Mouse (Mus musculus) lung, embryonic 14.5 days (tissue): ENCODE measurements around the gene Nek10. TPM values are rescaled to one million over a fixed set of nuclear protein-coding genes. Genes with fewer than 3 reads are reported as not detected.
"Not testable (repeated sequence)": the region's sequence is repeated elsewhere in the genome, so short reads cannot be mapped to it uniquely, and the experiment has no call there.

Source experiments
- ATAC-seq: fragments of 200-750 bp; cut with Nextera tagmentation; 2 replicates; pipeline ENCODE4 v1.8.0; 2017; ENCODE audit warnings: mild to moderate bottlenecking, moderate TSS enrichment, moderate library complexity; ENCODE audit not compliant: insufficient read depth
- DNase-seq: peaks from one replicate; pipeline ENCODE4 v3.0.0-alpha.2; 2015
- H3K27ac ChIP-seq: fragments of 300-500 bp; sonication (generic); 2 replicates; pipeline ENCODE4 v1.5.1; 2014; ENCODE audit warnings: low read depth, mild to moderate bottlenecking, moderate library complexity
- H3K27me3 ChIP-seq: fragments of 300-500 bp; sonication (generic); 2 replicates; pipeline ENCODE4 v1.6.1; 2014; ENCODE audit warnings: low read length, control low read depth; ENCODE audit not compliant: insufficient read depth
- H3K36me3 ChIP-seq: fragments of 300-500 bp; sonication (generic); 2 replicates; pipeline ENCODE4 v1.6.1; 2014; ENCODE audit warnings: control low read depth; ENCODE audit not compliant: insufficient read depth
- H3K4me1 ChIP-seq: fragments of 300-500 bp; sonication (generic); 2 replicates; pipeline ENCODE4 v1.6.1; 2014; ENCODE audit warnings: antibody characterized with exemption, control low read depth; ENCODE audit not compliant: insufficient read depth
- H3K4me2 ChIP-seq: fragments of 300-500 bp; sonication (generic); 2 replicates; pipeline ENCODE4 v1.6.1; 2014; ENCODE audit warnings: mild to moderate bottlenecking
- H3K4me3 ChIP-seq: fragments of 300-500 bp; sonication (generic); 2 replicates; pipeline ENCODE4 v1.5.1; 2014; ENCODE audit warnings: low read depth, low read length
- H3K9ac ChIP-seq: fragments of 300-500 bp; sonication (generic); 2 replicates; pipeline ENCODE4 v1.6.1; 2014
- H3K9me3 ChIP-seq: fragments of 300-500 bp; sonication (generic); 2 replicates; pipeline ENCODE4 v1.6.1; 2016; ENCODE audit warnings: low read depth, low read length, control low read depth
- CTCF ChIP-seq: IDR thresholded peaks from 2 replicates; pipeline ENCODE4 v1.5.1; 2016; ENCODE audit warnings: antibody characterized with exemption, low read depth
- WGBS: fragments of 180-500 bp; shearing (Covaris S2); extraction: QIAGEN DNeasy Blood & Tissue Kit; methylation state at CpG from one replicate; pipeline ENCODE4 v1.1.7; 2014; 5-methylcytosine and 5-hydroxymethylcytosine counted together
- polyA plus RNA-seq: library from polyadenylated mRNA; unstranded; fragments of >200 nt; fragmentation: Nextera tagmentation; extraction: Ambion mirVana; gene quantifications from 2 replicates; pipeline ENCODE4 v1.2.1, GENCODE M21; 2014

The Nek10 gene
- polyA plus RNA-seq, 1 experiment from 2014 or later, result 0.03 TPM

DNA sequence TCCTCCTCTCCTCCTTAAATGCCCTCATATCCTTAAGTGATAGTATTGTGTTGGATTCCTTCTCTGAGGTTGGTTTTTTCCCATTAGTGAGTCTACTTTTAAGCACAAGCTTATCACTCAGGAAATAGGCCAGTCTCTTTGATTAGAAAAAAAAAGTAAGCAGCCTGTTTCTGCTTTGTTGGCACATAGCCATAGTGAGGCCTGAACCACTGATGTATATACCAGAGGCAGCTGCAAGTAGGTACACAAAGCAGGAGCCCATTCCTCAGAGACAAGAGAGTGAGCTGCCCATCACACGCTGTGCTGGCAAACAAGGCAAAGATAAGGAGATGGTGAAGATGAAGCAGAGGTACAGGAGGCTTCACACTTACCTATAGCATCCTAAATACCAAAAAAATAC is 184.2 kb downstream of the Nek10 start:
- H3K9me3 ChIP-seq, result no peaks in the 10 kb centered on the region
- ATAC-seq (no peak), DNase-seq (peak; percentile 31)
- H3K4me3 ChIP-seq, result no peak overlapping the region
- H3K9ac ChIP-seq, result no peak overlapping the region
- no peaks in the 10 kb centered on the region for H3K36me3 ChIP-seq
- H3K4me1 ChIP-seq, result no peaks in the 10 kb centered on the region
- no peak overlapping the region for H3K4me2 ChIP-seq
- TF ChIP-seq CTCF, result no peak
- H3K27ac ChIP-seq, result no peak overlapping the region
- WGBS, result 19% methylated on average over 1 of the region's 1 CpGs
- H3K27me3 ChIP-seq, result no peaks in the 10 kb centered on the region

DNA sequence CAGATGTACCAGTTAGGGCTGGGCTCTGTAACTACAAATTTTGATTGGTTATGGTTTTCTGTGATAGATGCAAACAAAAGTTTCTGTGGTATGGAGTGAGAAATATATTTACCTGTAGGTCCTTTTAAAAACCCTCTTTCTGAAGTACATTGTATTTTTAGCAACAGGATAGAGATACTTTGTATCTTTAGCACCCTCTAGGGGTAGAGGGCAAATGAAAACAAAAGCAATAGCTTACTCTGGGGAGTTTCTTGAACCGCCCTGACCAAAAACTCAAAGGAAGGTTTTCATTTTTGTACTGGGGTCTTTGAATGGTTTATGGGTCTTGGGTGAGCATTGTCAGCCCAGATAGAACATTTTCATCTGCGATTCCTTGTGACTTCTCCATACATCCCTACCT is 188.4 kb downstream of the Nek10 start:
- WGBS, result 73% methylated on average over 2 of the region's 2 CpGs
- no peak overlapping the region for H3K4me2 ChIP-seq
- H3K9ac ChIP-seq, result no peak overlapping the region

DNA sequence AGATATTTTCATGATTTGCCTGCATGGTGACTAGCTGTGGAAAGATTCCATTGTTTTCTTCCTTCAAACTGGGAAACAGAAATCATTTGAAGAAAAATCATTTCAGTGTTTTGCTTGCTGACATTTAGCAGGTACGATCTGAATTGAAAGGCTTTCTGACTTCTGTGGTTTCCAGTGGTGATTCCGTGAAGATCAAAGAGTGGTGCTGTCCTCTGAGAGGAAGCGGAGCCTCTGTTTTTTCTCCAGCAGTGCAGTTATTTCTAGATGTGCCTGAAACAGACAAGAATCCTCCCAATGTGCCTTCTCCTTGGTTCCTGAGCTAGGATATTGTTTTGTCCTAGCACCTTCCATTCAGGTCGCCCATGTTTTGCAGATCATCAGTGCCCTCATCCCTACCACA is 208.2 kb downstream of the Nek10 start:
- Histone ChIP-seq H3K27me3 (no peaks in the 10 kb centered on the region), H3K4me2 (no peak overlapping the region), H3K4me1 (no peaks in the 10 kb centered on the region), H3K9me3 (no peaks in the 10 kb centered on the region), H3K27ac (no peak overlapping the region), H3K4me3 (no peak overlapping the region), H3K36me3 (no peaks in the 10 kb centered on the region), H3K9ac (no peak overlapping the region)
- no peak for TF ChIP-seq CTCF
- DNase-seq (no peak), ATAC-seq (no peak)
- 73% methylated on average over 4 of the region's 4 CpGs for WGBS

More for the DNA sequence above, 188.4 kb downstream of the Nek10 start:
- Histone ChIP-seq H3K4me3 (no peak overlapping the region), H3K9me3 (no peaks in the 10 kb centered on the region), H3K27me3 (no peaks in the 10 kb centered on the region), H3K36me3 (no peaks in the 10 kb centered on the region), H3K4me1 (no peaks in the 10 kb centered on the region), H3K27ac (no peak overlapping the region)
- no peak for DNase-seq
- ATAC-seq, result no peak
- no peak for TF ChIP-seq CTCF

DNA sequence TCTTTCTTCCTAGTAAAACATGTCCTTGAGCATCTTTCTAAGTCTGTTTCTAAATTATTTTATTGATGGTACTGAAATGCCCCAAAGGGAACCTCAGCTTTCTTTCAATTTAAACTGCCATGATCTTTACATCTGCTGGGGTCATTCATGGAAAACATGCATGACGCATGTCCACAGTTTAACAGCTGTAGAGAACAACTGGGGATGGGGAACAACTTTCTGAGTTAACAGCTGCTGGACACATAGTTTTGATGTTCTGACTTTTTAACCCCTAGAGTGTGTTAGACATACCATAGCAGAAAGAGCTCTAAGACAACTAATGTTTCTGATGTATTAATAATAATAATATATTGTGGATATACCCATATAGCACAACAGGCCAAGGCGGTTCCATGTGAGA is 211.6 kb downstream of the Nek10 start:
- DNase-seq (no peak), ATAC-seq (no peak)
- Histone ChIP-seq H3K36me3 (no peaks in the 10 kb centered on the region), H3K9ac (no peak overlapping the region), H3K27me3 (no peaks in the 10 kb centered on the region), H3K4me1 (no peaks in the 10 kb centered on the region), H3K4me3 (no peak overlapping the region), H3K27ac (no peak overlapping the region), H3K9me3 (no peaks in the 10 kb centered on the region), H3K4me2 (no peak overlapping the region)
- TF ChIP-seq CTCF, result no peak
- 73% methylated on average over 2 of the region's 2 CpGs for WGBS

DNA sequence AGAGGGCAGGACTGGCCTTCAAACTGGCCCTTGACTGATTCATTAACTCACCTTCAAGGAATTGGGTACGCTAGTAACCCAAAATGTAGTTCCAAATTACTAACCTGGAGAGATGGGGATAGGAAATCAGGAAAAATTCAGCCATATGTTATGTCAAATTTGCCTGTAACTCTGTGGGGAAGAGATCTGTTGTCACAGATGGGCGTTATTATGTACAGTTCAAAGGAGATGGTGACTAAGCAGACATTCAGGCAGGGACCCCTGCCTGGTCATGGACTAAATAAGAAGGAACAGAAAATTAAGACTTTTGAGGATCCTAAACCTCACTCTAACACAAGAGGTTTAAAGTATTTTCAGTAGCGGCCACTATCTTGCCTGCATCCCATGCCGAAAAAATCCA is 227.4 kb downstream of the Nek10 start:
- not testable (repeated sequence) for H3K27me3 ChIP-seq, H3K9ac ChIP-seq, H3K9me3 ChIP-seq, H3K4me1 ChIP-seq, H3K27ac ChIP-seq, H3K4me2 ChIP-seq, H3K36me3 ChIP-seq, ATAC-seq, H3K4me3 ChIP-seq, DNase-seq
- 89% methylated on average over 4 of the region's 4 CpGs for WGBS

DNA sequence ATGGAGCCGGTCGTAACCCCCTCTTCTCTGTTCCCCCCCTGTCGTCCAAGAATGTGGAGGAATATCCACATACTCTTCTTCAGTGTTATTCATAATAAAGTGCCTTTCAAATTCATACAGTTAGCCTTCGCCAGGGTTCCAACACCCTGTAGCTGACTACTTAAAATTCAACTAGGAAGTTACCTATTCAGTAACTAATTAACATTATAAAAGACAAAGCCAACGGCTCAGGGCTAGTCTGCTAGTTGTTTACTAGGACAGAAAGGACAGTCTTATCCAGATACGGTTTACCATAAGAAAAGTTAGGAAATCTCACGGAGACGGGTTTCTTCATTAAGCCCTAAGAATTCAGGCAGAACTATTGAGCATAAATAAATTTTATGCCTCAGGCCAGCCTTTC is 231.4 kb downstream of the Nek10 start:
- DNase-seq, H3K9ac ChIP-seq, H3K4me1 ChIP-seq, H3K4me3 ChIP-seq, H3K9me3 ChIP-seq, H3K27me3 ChIP-seq, H3K36me3 ChIP-seq, ATAC-seq, H3K27ac ChIP-seq, H3K4me2 ChIP-seq: not testable (repeated sequence)
- 86% methylated on average over 8 of the region's 8 CpGs for WGBS

DNA sequence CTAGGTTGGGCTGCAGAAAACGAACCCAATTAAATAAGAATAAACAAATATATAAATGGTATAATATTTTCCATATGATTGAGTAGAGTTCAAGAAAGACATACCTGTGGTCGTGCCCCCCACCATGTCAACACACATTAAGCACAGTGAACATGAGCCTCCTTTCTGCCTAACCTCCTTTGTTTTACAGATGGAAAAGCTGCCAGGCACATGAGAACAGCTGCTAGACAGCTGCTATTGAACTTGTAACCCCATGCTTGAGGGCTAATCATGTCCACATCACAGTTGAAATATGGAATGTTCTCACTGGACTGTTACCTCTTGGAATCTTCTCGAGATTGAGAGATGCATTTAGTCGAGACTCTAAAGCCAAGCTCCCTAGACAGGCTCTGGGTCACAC is 245.0 kb downstream of the Nek10 start:
- DNase-seq, result no peak
- 41% methylated on average over 4 of the region's 4 CpGs for WGBS

DNA sequence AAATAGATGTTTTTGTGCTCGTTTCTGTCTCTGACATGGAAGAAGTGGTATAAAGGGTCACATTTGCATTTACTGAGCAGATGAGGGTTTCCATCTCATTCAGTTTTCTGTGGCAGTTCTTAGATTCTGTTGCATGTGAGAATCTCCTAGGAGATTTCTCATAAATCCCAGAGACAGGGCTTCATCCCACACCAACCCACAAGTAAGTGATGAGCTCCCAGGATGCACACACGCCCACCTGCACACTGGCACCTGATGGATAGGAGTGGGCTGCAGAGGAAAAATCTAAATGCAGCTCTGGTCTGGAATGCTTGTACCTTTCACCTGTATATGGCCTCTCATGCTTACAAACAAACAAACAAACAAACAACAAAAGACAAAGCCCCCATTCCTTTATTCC is 258.3 kb downstream of the Nek10 start:
- Histone ChIP-seq H3K27ac (no peak overlapping the region), H3K9me3 (no peaks in the 10 kb centered on the region), H3K4me3 (no peak overlapping the region), H3K4me1 (no peaks in the 10 kb centered on the region), H3K36me3 (no peaks in the 10 kb centered on the region), H3K4me2 (no peak overlapping the region), H3K9ac (no peak overlapping the region), H3K27me3 (no peaks in the 10 kb centered on the region)
- TF ChIP-seq CTCF, result no peak
- ATAC-seq, result no peak
- no peak for DNase-seq
- WGBS, result 60% methylated on average over 2 of the region's 2 CpGs

More for the DNA sequence above, 245.0 kb downstream of the Nek10 start:
- H3K9ac ChIP-seq, result no peak overlapping the region
- no peak overlapping the region for H3K4me2 ChIP-seq
- H3K27me3 ChIP-seq, result no peaks in the 10 kb centered on the region
- no peaks in the 10 kb centered on the region for H3K36me3 ChIP-seq
- H3K27ac ChIP-seq, result no peak overlapping the region
- no peak for ATAC-seq
- no peaks in the 10 kb centered on the region for H3K9me3 ChIP-seq
- TF ChIP-seq CTCF, result no peak
- H3K4me3 ChIP-seq, result no peak overlapping the region
- H3K4me1 ChIP-seq, result no peaks in the 10 kb centered on the region

Other genes with a start within 250 kb of the Nek10 start
- gene Slc4a7, start 101.1 kb upstream of the Nek10 start, polyA plus RNA-seq, result 16.3 and 18.0 TPM in 2 replicates